Mouse (Mus musculus): ENCODE measurements at regions not wholly inside any gene's neighbourhood (a gene's known extent, or its start where the extent isn't known, plus 50 kb on each side); places are given as distances from the start of the nearest gene placed in this dataset.
"Not testable (repeated sequence)": the region's sequence is repeated elsewhere in the genome, so short reads cannot be mapped to it uniquely, and the experiment has no call there.

GRCm38 (mm10) chr5:28771796-28772195 is 304.7 kb upstream of the Shh start:
- no peaks in the 10 kb centered on the region for H3K9me3 ChIP-seq (replicated peaks; ENCODE audit: low read length)
- H3K27ac ChIP-seq (ENCODE audit: insufficient read depth, low read depth) = no peak overlapping the region
- H3K4me3 ChIP-seq (replicated peaks in 1 of 3; ENCODE audit: low read depth in 2 of 3, low read length in 2 of 3, poor library complexity in 1 of 3) = no peak overlapping the region
- H3K4me2 ChIP-seq (ENCODE audit: insufficient read depth, low read depth, poor library complexity, severe bottlenecking) = no peak overlapping the region
- no peaks in the 10 kb centered on the region for H3K27me3 ChIP-seq (replicated peaks)
- dilution Hi-C loops (cut with MboI; ENCODE audit: extremely low pct_ligation_motif_present, extremely low pct_unique_long_range_greater_than_20kb, low sequenced_read_pairs) (no loop called here), in situ Hi-C loops (cut with MboI; ENCODE audit: low pct_ligation_motif_present, low pct_unique_long_range_greater_than_20kb, low sequenced_read_pairs) (no loop called here)
- no peaks in the 10 kb centered on the region for H3K79me2 ChIP-seq (replicated peaks; ENCODE audit: control insufficient read depth, extremely low read depth, insufficient read depth, poor library complexity, severe bottlenecking)
- no peaks in the 10 kb centered on the region for H3K4me1 ChIP-seq (ENCODE audit: control insufficient read depth in 1 of 2, insufficient read depth in 2 of 2)
- H3K9ac ChIP-seq (ENCODE audit: insufficient read depth, low read depth) = no peak overlapping the region
- no peak for DNase-seq (ENCODE audit: extremely low read depth)
- no peaks in the 10 kb centered on the region for H3K36me3 ChIP-seq (replicated peaks in 1 of 2; ENCODE audit: control insufficient read depth in 1 of 2, insufficient read depth in 1 of 2, low read length in 1 of 2)
- TF ChIP-seq BHLHE40 (IDR thresholded peaks at IDR 0.05; ENCODE audit: low read depth, low read length) (no peak), UBTF (IDR thresholded peaks at IDR 0.05; ENCODE audit: low read depth, low read length) (no peak), NRF1 (IDR thresholded peaks at IDR 0.05; ENCODE audit: low read depth, low read length) (no peak), MXI1 (IDR thresholded peaks at IDR 0.05; ENCODE audit: low read depth, low read length) (no peak), MAFK (IDR thresholded peaks at IDR 0.05; ENCODE audit: insufficient replicate concordance, low read length) (no peak), MAX (IDR thresholded peaks at IDR 0.05; ENCODE audit: low read length) (no peak), ZC3H11A (IDR thresholded peaks at IDR 0.05; ENCODE audit: low read depth, low read length) (no peak), POLR2A (IDR thresholded peaks at IDR 0.05; ENCODE audit: low read depth, low read length) (no peak), ELF1 (IDR thresholded peaks at IDR 0.05; ENCODE audit: low read depth, low read length) (no peak), JUN (IDR thresholded peaks at IDR 0.05; ENCODE audit: insufficient read depth, low read depth, low read length) (no peak), TBP (conservative IDR thresholded peaks at IDR 0.05; ENCODE audit: low read depth, low read length) (no peak), ETS1 (conservative IDR thresholded peaks at IDR 0.05; ENCODE audit: low read depth, low read length) (no peak), USF2 (conservative IDR thresholded peaks at IDR 0.05; ENCODE audit: low read depth, low read length) (no peak), USF1 (IDR thresholded peaks at IDR 0.05; ENCODE audit: low read depth, low read length) (no peak), TCF12 (IDR thresholded peaks at IDR 0.05; ENCODE audit: low read depth, low read length) (no peak)

GRCm38 (mm10) chr5:28756171-28756948 is 289.3 kb upstream of the Shh start:
- DNase-seq (ENCODE audit: extremely low read depth) = no peak
- Histone ChIP-seq H3K4me3 (replicated peaks in 1 of 3; ENCODE audit: low read depth in 2 of 3, low read length in 2 of 3, poor library complexity in 1 of 3) (no peak overlapping the region), H3K9ac (ENCODE audit: insufficient read depth, low read depth) (no peak overlapping the region), H3K27me3 (replicated peaks) (no peaks in the 10 kb centered on the region), H3K79me2 (replicated peaks; ENCODE audit: control insufficient read depth, extremely low read depth, insufficient read depth, poor library complexity, severe bottlenecking) (no peaks in the 10 kb centered on the region), H3K9me3 (replicated peaks; ENCODE audit: low read length) (peaks cover 6% of the 10 kb centered on the region), H3K36me3 (replicated peaks in 1 of 2; ENCODE audit: control insufficient read depth in 1 of 2, insufficient read depth in 1 of 2, low read length in 1 of 2) (no peaks in the 10 kb centered on the region), H3K4me2 (ENCODE audit: insufficient read depth, low read depth, poor library complexity, severe bottlenecking) (no peak overlapping the region), H3K4me1 (ENCODE audit: control insufficient read depth in 1 of 2, insufficient read depth in 2 of 2) (no peaks in the 10 kb centered on the region), H3K27ac (ENCODE audit: insufficient read depth, low read depth) (no peak overlapping the region)
- dilution Hi-C loops (cut with MboI; ENCODE audit: extremely low pct_ligation_motif_present, extremely low pct_unique_long_range_greater_than_20kb, low sequenced_read_pairs) (no loop called here), in situ Hi-C loops (cut with MboI; ENCODE audit: low pct_ligation_motif_present, low pct_unique_long_range_greater_than_20kb, low sequenced_read_pairs) (no loop called here)
- no peak for TF ChIP-seq POLR2AphosphoS2 (IDR thresholded peaks at IDR 0.05; ENCODE audit: low read depth, low read length)
- no peak for TF ChIP-seq IRF4 (IDR thresholded peaks at IDR 0.05; ENCODE audit: low read depth, low read length)
- TF ChIP-seq RAD21 (IDR thresholded peaks at IDR 0.05; ENCODE audit: low read depth, low read length) = no peak

- H3K4me1 ChIP-seq (ENCODE audit: control insufficient read depth in 1 of 2, insufficient read depth in 2 of 2); H3K9ac ChIP-seq (ENCODE audit: insufficient read depth, low read depth); H3K36me3 ChIP-seq (replicated peaks in 1 of 2; ENCODE audit: control insufficient read depth in 1 of 2, insufficient read depth in 1 of 2, low read length in 1 of 2); dilution Hi-C loops (cut with MboI; ENCODE audit: extremely low pct_ligation_motif_present, extremely low pct_unique_long_range_greater_than_20kb, low sequenced_read_pairs); H3K4me3 ChIP-seq (replicated peaks in 1 of 3; ENCODE audit: low read depth in 2 of 3, low read length in 2 of 3, poor library complexity in 1 of 3); H3K4me2 ChIP-seq (ENCODE audit: insufficient read depth, low read depth, poor library complexity, severe bottlenecking); H3K9me3 ChIP-seq (replicated peaks; ENCODE audit: low read length); in situ Hi-C loops (cut with MboI; ENCODE audit: low pct_ligation_motif_present, low pct_unique_long_range_greater_than_20kb, low sequenced_read_pairs); H3K27ac ChIP-seq (ENCODE audit: insufficient read depth, low read depth); DNase-seq (ENCODE audit: extremely low read depth); H3K79me2 ChIP-seq (replicated peaks; ENCODE audit: control insufficient read depth, extremely low read depth, insufficient read depth, poor library complexity, severe bottlenecking); H3K27me3 ChIP-seq (replicated peaks): not testable (repeated sequence)
These were observed 284.8 kb upstream of the Shh start for GRCm38 (mm10) chr5:28751821-28752220.
